Mouse (Mus musculus) MEL (cell line): ENCODE data around the gene Tfpt.

ENCODE experiments used
- CTCF ChIP-seq, 3 experiments: IDR thresholded peaks in 2 of 3; conservative IDR thresholded peaks in 1 of 3; 2 replicates each; pipeline ENCODE4 v1.5.1; 2011 to 2012; ENCODE audit warnings: low read length in 3 of 3, low read depth in 2 of 3, mild to moderate bottlenecking in 2 of 3, improper control_type of control experiment in 1 of 3, inconsistent platforms in 1 of 3, mixed read lengths in 1 of 3, moderate library complexity in 1 of 3; ENCODE audit not compliant: control insufficient read depth in 1 of 3, insufficient read depth in 1 of 3, poor library complexity in 1 of 3, severe bottlenecking in 1 of 3
- EP300 ChIP-seq, 2 experiments: IDR thresholded peaks; 2 replicates each; pipeline ENCODE4 v1.6.1; 2011; ENCODE audit warnings: improper control_type of control experiment in 2 of 2, low read length in 2 of 2, low read depth in 1 of 2, mild to moderate bottlenecking in 1 of 2
- HCFC1 ChIP-seq: IDR thresholded peaks from 2 replicates; pipeline ENCODE4 v1.6.1; 2012; ENCODE audit warnings: low read depth, mild to moderate bottlenecking, inconsistent platforms, low read length, improper control_type of control experiment, moderate library complexity
- MYC ChIP-seq: IDR thresholded peaks from 2 replicates; pipeline ENCODE4 v1.6.1; 2011; ENCODE audit warnings: low read depth, mild to moderate bottlenecking, low read length, improper control_type of control experiment, moderate library complexity
- POLR2A ChIP-seq, 2 experiments: IDR thresholded peaks; 2 replicates each; pipeline ENCODE4 v1.6.1; 2011 to 2012; ENCODE audit warnings: low read length in 2 of 2, mild to moderate bottlenecking in 2 of 2, control low read depth in 1 of 2, improper control_type of control experiment in 1 of 2, low read depth in 1 of 2, moderate library complexity in 1 of 2; ENCODE audit not compliant: control insufficient read depth in 1 of 2, insufficient read depth in 1 of 2, poor library complexity in 1 of 2
- POLR2AphosphoS2 ChIP-seq: IDR thresholded peaks from 2 replicates; pipeline ENCODE4 v1.6.1; 2011; ENCODE audit warnings: low read length, improper control_type of control experiment

DNA sequence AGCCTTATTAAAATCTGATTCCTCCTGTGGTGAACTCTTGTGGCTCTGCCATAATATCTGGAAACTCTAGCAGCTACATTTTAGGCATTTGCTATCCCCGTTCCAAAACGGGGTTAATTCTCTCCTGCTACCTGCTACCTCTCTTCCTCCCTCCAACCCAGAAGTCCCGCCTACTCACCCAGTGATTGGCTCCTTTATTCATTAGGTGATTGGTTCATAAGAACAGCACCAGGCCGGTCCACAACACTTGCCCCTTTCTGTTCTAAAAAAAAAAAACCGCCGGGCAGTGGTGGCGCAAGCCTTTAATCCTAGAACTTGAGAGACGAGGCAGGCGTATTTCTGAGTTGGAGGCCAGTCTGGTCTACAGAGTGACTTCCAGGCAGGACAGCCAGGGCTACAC lies 34.6 kb downstream of the Tfpt start:
- no peak for TF ChIP-seq EP300 (IDR thresholded peaks at IDR 0.05; ENCODE audit: low read depth in 1 of 2, low read length in 2 of 2)
- no peak; the same call in 1 of the 2 replicates for TF ChIP-seq HCFC1
- TF ChIP-seq CTCF (IDR thresholded peaks at IDR 0.05 in 2 of 3, conservative IDR thresholded peaks at IDR 0.05 in 1 of 3; ENCODE audit: control insufficient read depth in 1 of 3, insufficient read depth in 1 of 3, low read depth in 2 of 3, low read length in 3 of 3, poor library complexity in 1 of 3, severe bottlenecking in 1 of 3) = no peak
- no peak for TF ChIP-seq POLR2AphosphoS2
- no peak for TF ChIP-seq MYC
- TF ChIP-seq POLR2A (IDR thresholded peaks at IDR 0.05; ENCODE audit: control insufficient read depth in 1 of 2, insufficient read depth in 1 of 2, low read depth in 1 of 2, low read length in 2 of 2, poor library complexity in 1 of 2) = peak in 1 of 2 experiments; percentile 80; a peak in 2 of 4 replicates
